Mouse (Mus musculus) myocyte (in vitro differentiated cells): ENCODE results near the gene Serinc5. TPM values are rescaled to one million over a fixed set of nuclear protein-coding genes. Genes with fewer than 3 reads are reported as not detected.
A peak's percentile ranks its signal among the peaks of the same experiment; 100 is the strongest.

ENCODE experiments used
- H3K27me3 ChIP-seq: one replicate; pipeline ENCODE4 v1.6.1; 2011; ENCODE audit not compliant: control insufficient read depth, insufficient read depth, insufficient read length
- H3K36me3 ChIP-seq: one replicate; pipeline ENCODE4 v1.6.1; 2011; ENCODE audit not compliant: control insufficient read depth, insufficient read depth
- H3K4me2 ChIP-seq: one replicate; pipeline ENCODE4 v1.6.1; 2011; ENCODE audit warnings: low read depth, control low read depth
- H3K4me3 ChIP-seq: one replicate; pipeline ENCODE4 v1.5.1; 2011; ENCODE audit warnings: mild to moderate bottlenecking, control low read depth, moderate library complexity
- H3K79me2 ChIP-seq: one replicate; pipeline ENCODE4 v1.6.1; 2011; ENCODE audit not compliant: control insufficient read depth, insufficient read depth
- H3ac ChIP-seq: one replicate; pipeline ENCODE4 v1.6.1; 2011; ENCODE audit not compliant: control insufficient read depth, insufficient read length
- CEBPB ChIP-seq: IDR thresholded peaks from 2 replicates; pipeline ENCODE4 v1.6.1; 2011; ENCODE audit warnings: mild to moderate bottlenecking, moderate library complexity; ENCODE audit not compliant: poor library complexity, insufficient read depth, severe bottlenecking
- E2F4 ChIP-seq: IDR thresholded peaks from one replicate; pipeline ENCODE4 v1.6.1; 2011; ENCODE audit warnings: mild to moderate bottlenecking, control low read depth, moderate library complexity; ENCODE audit not compliant: insufficient read depth
- MAX ChIP-seq: IDR thresholded peaks from one replicate; pipeline ENCODE4 v1.6.1; 2011; ENCODE audit warnings: low read depth, mild to moderate bottlenecking, control low read depth
- MYOD1 ChIP-seq, 3 experiments: IDR thresholded peaks; one replicate each; pipeline ENCODE4 v1.6.1; 2011; ENCODE audit warnings: control low read depth in 2 of 3, low read depth in 2 of 3, mild to moderate bottlenecking in 2 of 3, moderate library complexity in 1 of 3; ENCODE audit not compliant: insufficient read length in 2 of 3, control insufficient read depth in 1 of 3
- MYOG ChIP-seq, 3 experiments: IDR thresholded peaks; one replicate each; pipeline ENCODE4 v1.6.1; 2011; ENCODE audit warnings: control low read depth in 2 of 3, low read depth in 2 of 3, mild to moderate bottlenecking in 2 of 3; ENCODE audit not compliant: insufficient read length in 2 of 3, control insufficient read depth in 1 of 3, insufficient read depth in 1 of 3
- POLR2A ChIP-seq: IDR thresholded peaks from one replicate; pipeline ENCODE4 v1.6.1; 2011; ENCODE audit warnings: low read depth, mild to moderate bottlenecking, control low read depth, moderate library complexity; ENCODE audit not compliant: insufficient read length
- POLR2AphosphoS2 ChIP-seq: IDR thresholded peaks from one replicate; pipeline ENCODE4 v1.6.1; 2011; ENCODE audit warnings: low read depth, control low read depth; ENCODE audit not compliant: insufficient read length
- REST ChIP-seq: IDR thresholded peaks from one replicate; pipeline ENCODE4 v1.6.1; 2011; ENCODE audit warnings: mild to moderate bottlenecking, control low read depth, moderate library complexity; ENCODE audit not compliant: insufficient read depth, insufficient read length
- SRF ChIP-seq: IDR thresholded peaks from one replicate; pipeline ENCODE4 v1.6.1; 2011; ENCODE audit warnings: low read depth; ENCODE audit not compliant: control insufficient read depth, insufficient read length
- TCF12 ChIP-seq: IDR thresholded peaks from one replicate; pipeline ENCODE4 v1.6.1; 2011; ENCODE audit warnings: mild to moderate bottlenecking, control low read depth; ENCODE audit not compliant: poor library complexity, insufficient read depth, severe bottlenecking
- TCF3 ChIP-seq: IDR thresholded peaks from one replicate; pipeline ENCODE4 v1.6.1; 2011; ENCODE audit warnings: low read depth, control low read depth; ENCODE audit not compliant: insufficient read length
- USF1 ChIP-seq: IDR thresholded peaks from one replicate; pipeline ENCODE4 v1.6.1; 2011; ENCODE audit warnings: low read depth, mild to moderate bottlenecking, control low read depth, moderate library complexity
- polyA plus RNA-seq: library from polyadenylated mRNA; unstranded; fragments of >200 nt; fragmentation: generic; extraction: Trizol; gene quantifications from one replicate; pipeline ENCODE4 v1.2.1, GENCODE M21; 2012; ENCODE audit warnings: missing spikeins

Gene Serinc5
- polyA plus RNA-seq, 1 experiment = 5.4 TPM

- H3ac ChIP-seq = no peak overlapping the region
- H3K36me3 ChIP-seq = no peaks in the 10 kb centered on the region
- no peak overlapping the region for H3K4me2 ChIP-seq
- H3K4me3 ChIP-seq = no peak overlapping the region
- H3K27me3 ChIP-seq = no peaks in the 10 kb centered on the region
- TF ChIP-seq TCF3 (no peak), TCF12 (no peak), POLR2A (no peak), E2F4 (no peak), POLR2AphosphoS2 (no peak), MYOD1 (IDR thresholded peaks at IDR 0.05; ENCODE audit: control insufficient read depth in 1 of 3, insufficient read length in 2 of 3, low read depth in 2 of 3) (no peak), CEBPB (no peak), REST (no peak), MAX (no peak)
- no peaks in the 10 kb centered on the region for H3K79me2 ChIP-seq
Measured at GRCm38 (mm10) chr13:92698781-92699180, 87.9 kb downstream of the Serinc5 start.

DNA sequence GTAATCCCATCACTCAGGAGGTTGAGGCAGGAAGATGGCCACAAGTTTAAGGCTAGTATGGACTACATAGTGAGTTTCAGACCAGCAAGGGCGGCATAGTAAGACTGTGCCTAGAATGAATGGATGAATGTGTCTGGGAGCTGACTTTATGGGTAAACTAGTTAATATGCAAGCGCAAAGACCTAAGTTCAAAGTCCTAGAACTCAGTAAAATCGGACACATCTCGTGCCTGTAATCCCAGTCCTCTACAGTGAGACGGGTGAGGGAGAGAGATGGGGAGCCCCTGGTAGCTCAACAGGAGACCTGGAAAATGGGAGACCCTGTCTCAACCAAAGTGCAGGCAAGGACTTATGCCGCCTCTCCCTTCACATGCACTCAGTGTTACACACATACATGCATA, 88.5 kb downstream of the Serinc5 start:
- Histone ChIP-seq H3K27me3 (no peaks in the 10 kb centered on the region), H3K79me2 (no peaks in the 10 kb centered on the region), H3ac (no peak overlapping the region), H3K36me3 (no peaks in the 10 kb centered on the region), H3K4me2 (no peak overlapping the region), H3K4me3 (no peak overlapping the region)
- TF ChIP-seq TCF12 = no peak
- TF ChIP-seq MYOD1 (IDR thresholded peaks at IDR 0.05; ENCODE audit: control insufficient read depth in 1 of 3, insufficient read length in 2 of 3, low read depth in 2 of 3) = no peak
- no peak for TF ChIP-seq E2F4
- TF ChIP-seq USF1 = no peak
- no peak for TF ChIP-seq CEBPB
- no peak for TF ChIP-seq POLR2AphosphoS2

DNA sequence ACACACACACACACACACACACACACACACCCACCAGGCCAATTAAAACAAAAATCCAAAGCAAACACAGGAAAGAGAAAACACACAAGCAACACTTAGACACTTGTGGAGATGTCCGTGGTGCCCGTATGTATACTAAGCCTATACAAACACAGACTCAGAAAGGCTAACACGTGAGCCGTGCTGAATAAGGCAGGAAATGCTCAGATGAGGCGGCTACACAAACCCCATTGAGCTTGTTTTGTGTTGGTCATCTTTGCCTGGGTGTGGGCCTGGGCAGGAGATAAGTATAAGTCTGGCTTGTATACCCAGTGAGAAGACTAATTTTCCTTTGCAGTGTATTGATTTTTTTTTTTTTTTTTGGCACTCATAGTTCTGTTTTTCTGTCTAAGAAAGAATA, 91.1 kb downstream of the Serinc5 start:
- Histone ChIP-seq H3K27me3 (no peaks in the 10 kb centered on the region), H3K4me3 (no peak overlapping the region), H3K36me3 (no peaks in the 10 kb centered on the region), H3K4me2 (no peak overlapping the region), H3ac (no peak overlapping the region), H3K79me2 (no peaks in the 10 kb centered on the region)
- TF ChIP-seq USF1 = no peak
- TF ChIP-seq SRF = no peak
- no peak for TF ChIP-seq MYOG (IDR thresholded peaks at IDR 0.05; ENCODE audit: control insufficient read depth in 1 of 3, insufficient read depth in 1 of 3, insufficient read length in 2 of 3, low read depth in 2 of 3)
- TF ChIP-seq E2F4 = no peak
- TF ChIP-seq TCF3 = no peak
- no peak for TF ChIP-seq POLR2A
- TF ChIP-seq MAX = no peak
- TF ChIP-seq TCF12 = no peak
- no peak for TF ChIP-seq CEBPB
- TF ChIP-seq MYOD1 (IDR thresholded peaks at IDR 0.05; ENCODE audit: control insufficient read depth in 1 of 3, insufficient read length in 2 of 3, low read depth in 2 of 3) = no peak
- no peak for TF ChIP-seq POLR2AphosphoS2
- TF ChIP-seq REST = no peak

GRCm38 (mm10) chr13:92703241-92704027, 92.5 kb downstream of the Serinc5 start:
- no peaks in the 10 kb centered on the region for H3K27me3 ChIP-seq
- peak; percentile 40 for TF ChIP-seq SRF
- no peak for TF ChIP-seq POLR2AphosphoS2
- TF ChIP-seq USF1 = no peak
- no peak for TF ChIP-seq POLR2A
- no peak for TF ChIP-seq E2F4
- TF ChIP-seq CEBPB = no peak
- TF ChIP-seq MAX = no peak
- no peak for TF ChIP-seq TCF3
- TF ChIP-seq TCF12 = no peak
- TF ChIP-seq MYOD1 (IDR thresholded peaks at IDR 0.05; ENCODE audit: control insufficient read depth in 1 of 3, insufficient read length in 2 of 3, low read depth in 2 of 3) = no peak
- no peak for TF ChIP-seq REST
- peak in 1 of 3 experiments; percentile 49 for TF ChIP-seq MYOG (IDR thresholded peaks at IDR 0.05; ENCODE audit: control insufficient read depth in 1 of 3, insufficient read depth in 1 of 3, insufficient read length in 2 of 3, low read depth in 2 of 3)
- no peak overlapping the region for H3ac ChIP-seq
- no peaks in the 10 kb centered on the region for H3K36me3 ChIP-seq
- no peak overlapping the region for H3K4me3 ChIP-seq
- H3K4me2 ChIP-seq = no peak overlapping the region
- no peaks in the 10 kb centered on the region for H3K79me2 ChIP-seq

DNA sequence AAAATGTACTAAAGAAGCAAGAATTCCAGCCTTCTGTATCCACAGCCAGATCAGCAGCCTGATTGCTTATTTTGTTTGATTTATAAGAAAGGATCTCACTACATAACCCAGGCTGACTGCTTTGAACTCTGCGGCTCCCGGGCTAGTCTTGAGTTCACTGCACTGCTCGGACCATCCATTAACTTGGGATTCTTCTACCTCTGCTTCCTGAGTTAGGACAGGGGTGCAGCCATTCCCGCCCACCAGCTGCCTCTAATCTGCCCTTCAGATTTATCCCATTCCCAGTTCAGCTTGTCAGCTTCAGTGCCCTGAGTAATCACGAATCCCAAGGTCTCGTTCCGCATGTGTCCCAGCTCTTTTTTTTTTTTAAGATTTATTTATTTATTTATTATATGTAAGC, 93.3 kb downstream of the Serinc5 start:
- Histone ChIP-seq H3K27me3 (no peaks in the 10 kb centered on the region), H3K4me3 (no peak overlapping the region), H3K4me2 (no peak overlapping the region), H3ac (no peak overlapping the region), H3K79me2 (no peaks in the 10 kb centered on the region), H3K36me3 (no peaks in the 10 kb centered on the region)
- TF ChIP-seq TCF12 (no peak), E2F4 (no peak), MYOD1 (IDR thresholded peaks at IDR 0.05; ENCODE audit: control insufficient read depth in 1 of 3, insufficient read length in 2 of 3, low read depth in 2 of 3) (no peak), MAX (no peak), SRF (no peak), MYOG (IDR thresholded peaks at IDR 0.05; ENCODE audit: control insufficient read depth in 1 of 3, insufficient read depth in 1 of 3, insufficient read length in 2 of 3, low read depth in 2 of 3) (no peak), TCF3 (no peak), CEBPB (no peak), USF1 (no peak), POLR2A (no peak), POLR2AphosphoS2 (no peak), REST (no peak)
